Comparison of ENCODE assay signal across 9 mouse cellular contexts in the genomic region with DNA sequence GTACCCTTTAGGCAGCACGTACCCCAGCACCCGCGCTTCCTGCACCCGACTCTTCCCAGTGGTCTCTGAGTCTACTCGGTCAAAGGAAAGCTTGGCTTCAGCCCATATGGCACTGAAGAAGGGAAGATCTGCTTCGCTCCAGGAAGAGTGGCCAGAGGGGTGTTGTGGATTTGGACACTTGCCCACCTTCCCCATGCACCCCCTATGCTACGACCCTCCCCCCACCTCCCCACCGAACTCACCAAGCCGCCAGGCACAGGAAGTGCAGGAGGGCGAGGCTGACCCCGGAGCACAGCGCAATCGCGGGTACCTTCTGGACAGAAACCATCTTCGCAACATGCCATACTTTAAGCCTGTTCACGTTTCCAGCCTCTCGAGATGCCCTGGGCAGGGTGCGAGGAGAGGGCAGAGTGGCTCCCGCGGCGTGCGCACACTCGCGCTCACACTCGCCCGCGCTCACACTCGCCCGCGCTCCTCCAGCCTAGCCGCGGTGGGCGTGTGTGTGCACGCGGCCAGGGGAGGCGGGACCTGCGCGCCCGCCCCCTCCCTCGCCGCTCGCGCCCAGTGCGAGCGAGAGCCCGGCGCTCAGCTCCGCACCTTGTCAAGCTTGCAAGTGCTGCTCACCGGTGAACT. TPM values are rescaled to one million over a fixed set of nuclear protein-coding genes. Genes with fewer than 3 reads are reported as not detected.
DNase-seq lines count a peak whose midpoint lies in the region; ATAC-seq and TF ChIP-seq lines count a peak whose summit lies in the region.
"Had no signal": no experiment of that assay in that cellular context is flagged by ENCODE, and none has a peak within 500 bp of the region (broad histone marks: within the 10 kb centered on the region; RNA-seq: fewer than 3 reads in every experiment).

A gene (plus strand): TSS at position 632 of the 633 bp plus-strand sequence.

- peak within 1 kb of the TSS; percentile 66 for H3K9ac ChIP-seq in heart, embryonic 14.5 days (ENCODE audit: low read length)
- peak within 1 kb of the TSS; percentile 39; the same call in 1 of the 2 replicates for H3K9ac ChIP-seq in lung, embryonic 14.5 days

- peak; percentile 13 for DNase-seq in gastrocnemius, postnatal 10 days
- DNase-seq in gastrocnemius, adult 8-10 months (ENCODE audit: low spot score in 2 of 2), result no peak
- peak; percentile 45 to 68 for DNase-seq in layer of hippocampus, adult 18-20 months (ENCODE audit: low spot score in 2 of 2)
- DNase-seq in lung, embryonic 14.5 days, result peak; percentile 57
- peak; percentile 20 for DNase-seq in ovary, postnatal 14 days (ENCODE audit: low spot score)
- no peak for DNase-seq in spleen, adult 18-20 months

- no peak within 1 kb of the TSS for H3K27ac ChIP-seq in heart, embryonic 14.5 days (replicated peaks in 1 of 2; ENCODE audit: control insufficient read depth in 1 of 2, insufficient read depth in 1 of 2, low read depth in 2 of 2, low read length in 2 of 2)
- no peak within 1 kb of the TSS for H3K27ac ChIP-seq in lung, embryonic 14.5 days (ENCODE audit: low read depth)

- peaks cover 3 to 6% of the 10 kb centered on the region in 2 experiments; a peak in 2 of 4 replicates for H3K4me1 ChIP-seq in heart, embryonic 14.5 days (ENCODE audit: control insufficient read depth in 2 of 2, insufficient read depth in 2 of 2, low read length in 2 of 2)
- no peaks in the 10 kb centered on the region for H3K4me1 ChIP-seq in lung, embryonic 14.5 days (ENCODE audit: insufficient read depth)

- H3K9me3 ChIP-seq in heart, embryonic 14.5 days (ENCODE audit: control insufficient read depth, low read length), result no peaks in the 10 kb centered on the region
- H3K9me3 ChIP-seq in lung, embryonic 14.5 days (ENCODE audit: low read depth, low read length), result no peaks in the 10 kb centered on the region

- peak within 1 kb of the TSS; percentile 98 for H3K4me2 ChIP-seq in heart, embryonic 14.5 days (ENCODE audit: low read length)
- peak within 1 kb of the TSS; percentile 96 for H3K4me2 ChIP-seq in lung, embryonic 14.5 days

- ATAC-seq in common myeloid progenitor, adult 5-6 weeks (replicated peaks; ENCODE audit: low read depth, poor library complexity, severe bottlenecking), result peak; percentile 60
- ATAC-seq in heart, embryonic 14.5 days (ENCODE audit: insufficient number of reproducible peaks, insufficient read depth, low FRiP score, low read depth), result peak; percentile 77
- ATAC-seq in lung, embryonic 14.5 days (ENCODE audit: insufficient read depth), result peak; percentile 91

- no peaks in the 10 kb centered on the region; the same call in 1 of the 2 replicates for H3K27me3 ChIP-seq in heart, embryonic 14.5 days (ENCODE audit: control insufficient read depth, insufficient read depth, low read length)
- H3K27me3 ChIP-seq in lung, embryonic 14.5 days (ENCODE audit: insufficient read depth, low read length), result peaks cover 14% of the 10 kb centered on the region; the same call in 1 of the 2 replicates

- under 1% methylated on average over 49 of the region's 49 CpGs for WGBS in heart, embryonic 14.5 days
- WGBS in lung, embryonic 14.5 days, result under 1% methylated on average over 49 of the region's 49 CpGs

- no peak for TF ChIP-seq CTCF in lung, embryonic 14.5 days (IDR thresholded peaks at IDR 0.05; ENCODE audit: low read depth)

- peak within 1 kb of the TSS; percentile 67 to 81 for H3K4me3 ChIP-seq in heart, embryonic 14.5 days (ENCODE audit: control insufficient read depth in 1 of 2, insufficient read depth in 1 of 2, low read depth in 1 of 2, low read length in 2 of 2)
- peak within 1 kb of the TSS; percentile 52 for H3K4me3 ChIP-seq in lung, embryonic 14.5 days (ENCODE audit: low read depth, low read length)

- H3K36me3 ChIP-seq in heart, embryonic 14.5 days (ENCODE audit: control insufficient read depth, insufficient read depth, low read length), result no peaks in the 10 kb centered on the region
- H3K36me3 ChIP-seq in lung, embryonic 14.5 days (ENCODE audit: insufficient read depth), result no peaks in the 10 kb centered on the region

RNA-seq across cellular contexts. Expression of the gene that starts here (rescaled TPM):
- total RNA-seq in gastrocnemius, postnatal 10 days (2021), result under 1 TPM; 0.07 to 0.12 TPM
- under 1 TPM; 0.02 to 0.16 (median 0.05) TPM for total RNA-seq in gastrocnemius, adult 8-10 months (2022)
- total RNA-seq in common myeloid progenitor, adult 5-6 weeks (2017), result not detected in 2 replicates
- polyA plus RNA-seq in heart, embryonic 14.5 days (2014; fragmentation: Nextera tagmentation; extraction: Ambion mirVana), result 0.89 and 1.1 TPM in 2 replicates
- 100 to 1,000 TPM; 130 to 132 TPM for total RNA-seq in layer of hippocampus, adult 18-20 months (2021)
- 0.24 and 0.27 TPM in 2 replicates for polyA plus RNA-seq in lung, embryonic 14.5 days (2014; fragmentation: Nextera tagmentation; extraction: Ambion mirVana)
- polyA plus RNA-seq: large intestine, adult 2 months had no signal

Comparison
In these comparisons a context has a peak if more than half of its experiments do, and no peak if none do; other contexts are left out.
1. RNA of the gene that starts here (total RNA-seq): 130 to 132 TPM in layer of hippocampus, adult 18-20 months; 0.07 to 0.12 TPM in gastrocnemius, postnatal 10 days, 0.02 to 0.16 TPM in gastrocnemius, adult 8-10 months and not detected in common myeloid progenitor, adult 5-6 weeks; every median in the first group is over 100 times any median in the second.
2. Peak in DNase-seq in gastrocnemius, postnatal 10 days; RNA of the gene not detected or under 1 TPM.
3. Peak in ATAC-seq in common myeloid progenitor, adult 5-6 weeks; RNA of the gene not detected or under 1 TPM.
4. Peak in DNase-seq, ATAC-seq, H3K4me3 ChIP-seq, H3K9ac ChIP-seq and H3K4me2 ChIP-seq in lung, embryonic 14.5 days; RNA of the gene not detected or under 1 TPM.
5. DNase-seq: peak in layer of hippocampus, adult 18-20 months (2 of 2) and ovary, postnatal 14 days (single experiment); none in gastrocnemius, adult 8-10 months (0 of 2) and spleen, adult 18-20 months (0 of 2).
6. Peak in every context shown above with its lines, with median percentiles within 50 percentile points of each other: ATAC-seq.